Mouse (Mus musculus) lung, embryonic 14.5 days (tissue): ENCODE measurements around the gene Mettl7a3. TPM values are rescaled to one million over a fixed set of nuclear protein-coding genes. Genes with fewer than 3 reads are reported as not detected.
"Not testable (repeated sequence)": the region's sequence is repeated elsewhere in the genome, so short reads cannot be mapped to it uniquely, and the experiment has no call there.

Experiments
- ATAC-seq: fragments of 200-750 bp; cut with Nextera tagmentation; 2 replicates; pipeline ENCODE4 v1.8.0; 2017; ENCODE audit warnings: mild to moderate bottlenecking, moderate TSS enrichment, moderate library complexity; ENCODE audit not compliant: insufficient read depth
- DNase-seq: peaks from one replicate; pipeline ENCODE4 v3.0.0-alpha.2; 2015
- H3K27ac ChIP-seq: fragments of 300-500 bp; sonication (generic); 2 replicates; pipeline ENCODE4 v1.5.1; 2014; ENCODE audit warnings: low read depth, mild to moderate bottlenecking, moderate library complexity
- H3K27me3 ChIP-seq: fragments of 300-500 bp; sonication (generic); 2 replicates; pipeline ENCODE4 v1.6.1; 2014; ENCODE audit warnings: low read length, control low read depth; ENCODE audit not compliant: insufficient read depth
- H3K36me3 ChIP-seq: fragments of 300-500 bp; sonication (generic); 2 replicates; pipeline ENCODE4 v1.6.1; 2014; ENCODE audit warnings: control low read depth; ENCODE audit not compliant: insufficient read depth
- H3K4me1 ChIP-seq: fragments of 300-500 bp; sonication (generic); 2 replicates; pipeline ENCODE4 v1.6.1; 2014; ENCODE audit warnings: antibody characterized with exemption, control low read depth; ENCODE audit not compliant: insufficient read depth
- H3K4me2 ChIP-seq: fragments of 300-500 bp; sonication (generic); 2 replicates; pipeline ENCODE4 v1.6.1; 2014; ENCODE audit warnings: mild to moderate bottlenecking
- H3K4me3 ChIP-seq: fragments of 300-500 bp; sonication (generic); 2 replicates; pipeline ENCODE4 v1.5.1; 2014; ENCODE audit warnings: low read depth, low read length
- H3K9ac ChIP-seq: fragments of 300-500 bp; sonication (generic); 2 replicates; pipeline ENCODE4 v1.6.1; 2014
- H3K9me3 ChIP-seq: fragments of 300-500 bp; sonication (generic); 2 replicates; pipeline ENCODE4 v1.6.1; 2016; ENCODE audit warnings: low read depth, low read length, control low read depth
- CTCF ChIP-seq: IDR thresholded peaks from 2 replicates; pipeline ENCODE4 v1.5.1; 2016; ENCODE audit warnings: antibody characterized with exemption, low read depth
- WGBS: fragments of 180-500 bp; shearing (Covaris S2); extraction: QIAGEN DNeasy Blood & Tissue Kit; methylation state at CpG from one replicate; pipeline ENCODE4 v1.1.7; 2014; 5-methylcytosine and 5-hydroxymethylcytosine counted together
- polyA plus RNA-seq: library from polyadenylated mRNA; unstranded; fragments of >200 nt; fragmentation: Nextera tagmentation; extraction: Ambion mirVana; gene quantifications from 2 replicates; pipeline ENCODE4 v1.2.1, GENCODE M21; 2014

The Mettl7a3 gene
- polyA plus RNA-seq, 1 experiment from 2014 or later, result not detected

DNA sequence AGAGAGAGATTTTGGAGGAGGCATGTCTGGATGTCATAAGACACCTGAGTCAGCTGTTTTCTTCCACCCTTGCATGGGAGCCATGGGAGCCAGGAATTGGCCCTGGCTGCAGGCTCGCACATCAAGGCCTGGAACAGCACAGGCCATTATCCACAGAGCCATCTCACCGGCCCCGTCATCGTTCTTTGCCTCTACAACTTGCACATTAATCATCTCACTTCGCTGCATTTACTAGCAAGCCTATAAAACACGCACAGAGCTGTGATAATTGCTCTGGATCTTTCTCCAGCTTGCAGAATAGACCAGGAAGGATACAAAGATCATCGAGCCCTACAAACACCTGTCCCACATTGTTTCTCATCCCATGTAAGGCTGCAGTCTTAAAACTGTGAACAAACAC lies 4.0 kb upstream of the Mettl7a3 start:
- 79% methylated on average over 7 of the region's 7 CpGs for WGBS
- DNase-seq (no peak), ATAC-seq (no peak)
- Histone ChIP-seq H3K9ac (no peak overlapping the region), H3K4me3 (no peak overlapping the region), H3K9me3 (no peaks in the 10 kb centered on the region), H3K27ac (no peak overlapping the region), H3K27me3 (no peaks in the 10 kb centered on the region), H3K4me2 (no peak overlapping the region), H3K36me3 (no peaks in the 10 kb centered on the region), H3K4me1 (no peaks in the 10 kb centered on the region)
- no peak for TF ChIP-seq CTCF

DNA sequence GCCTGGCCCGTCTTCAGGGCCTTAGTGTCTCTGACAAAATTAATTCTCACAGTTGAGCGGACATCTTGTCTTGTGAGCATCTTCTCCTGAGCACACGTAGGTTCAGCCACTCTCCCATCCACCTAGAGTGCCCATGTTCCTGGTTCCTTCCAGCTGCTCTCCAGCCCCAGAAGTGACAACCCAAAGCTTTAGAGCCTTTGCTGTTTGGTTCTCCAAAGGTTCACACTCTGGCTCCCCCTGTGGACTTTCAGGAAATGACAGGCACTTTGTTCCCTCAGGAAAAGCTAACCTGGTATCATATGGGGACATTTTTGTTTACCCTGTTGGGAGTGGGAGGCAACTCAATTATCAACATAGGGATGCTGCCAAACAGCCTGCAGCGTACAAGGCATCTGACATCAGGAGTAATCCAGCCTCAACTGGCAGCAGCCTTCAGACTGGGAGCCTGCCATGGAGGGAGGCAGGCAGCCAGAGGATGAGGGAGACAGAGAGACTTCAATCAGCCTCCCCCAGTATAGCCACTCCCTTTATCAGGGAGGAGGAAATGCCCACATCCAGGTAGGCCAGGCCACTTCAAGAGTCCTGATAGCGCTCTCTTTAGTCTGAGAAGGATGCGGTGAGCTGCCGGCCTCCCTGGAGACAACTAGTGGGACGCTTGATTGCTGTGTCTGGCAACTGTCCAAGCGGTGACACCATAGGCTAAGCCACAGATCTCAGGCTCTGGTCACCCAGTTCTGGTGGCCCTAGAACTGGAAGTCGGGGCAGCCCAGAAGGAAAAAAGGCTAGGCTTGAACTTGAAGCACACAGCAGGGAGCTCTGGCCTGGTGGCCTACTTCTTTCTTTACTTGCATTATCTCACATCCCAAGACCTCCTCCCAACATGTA lies 2.4 kb upstream of the Mettl7a3 start:
- not testable (repeated sequence) for H3K4me1 ChIP-seq, H3K27me3 ChIP-seq, DNase-seq, H3K4me3 ChIP-seq, H3K27ac ChIP-seq, H3K36me3 ChIP-seq, H3K9ac ChIP-seq, H3K9me3 ChIP-seq, H3K4me2 ChIP-seq
- 27% methylated on average over 2 of the region's 10 CpGs for WGBS
- peak; percentile 38; the same call in 1 of the 2 replicates for ATAC-seq

DNA sequence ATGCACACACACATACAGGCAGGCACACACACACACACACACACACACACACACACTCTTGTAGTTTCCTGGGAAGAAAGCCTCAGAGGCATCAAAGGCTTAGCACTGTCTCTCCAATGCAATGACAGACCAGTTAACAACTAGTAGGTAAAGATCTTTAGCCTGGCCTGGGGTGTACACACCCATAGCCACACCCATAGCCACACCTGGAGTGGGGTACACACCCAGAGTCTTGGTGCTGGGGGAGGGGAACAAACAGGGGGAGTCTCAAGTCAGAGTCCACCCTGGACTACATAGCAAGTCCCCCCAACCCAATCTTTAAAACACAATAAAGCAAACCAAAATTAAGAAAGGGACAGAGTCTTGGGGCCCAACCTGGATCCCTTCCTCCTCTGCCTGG lies 2.6 kb downstream of the Mettl7a3 start:
- not testable (repeated sequence) for H3K9ac ChIP-seq, H3K4me1 ChIP-seq, DNase-seq, H3K4me2 ChIP-seq, H3K27ac ChIP-seq, H3K36me3 ChIP-seq, H3K9me3 ChIP-seq, ATAC-seq, H3K4me3 ChIP-seq, H3K27me3 ChIP-seq

DNA sequence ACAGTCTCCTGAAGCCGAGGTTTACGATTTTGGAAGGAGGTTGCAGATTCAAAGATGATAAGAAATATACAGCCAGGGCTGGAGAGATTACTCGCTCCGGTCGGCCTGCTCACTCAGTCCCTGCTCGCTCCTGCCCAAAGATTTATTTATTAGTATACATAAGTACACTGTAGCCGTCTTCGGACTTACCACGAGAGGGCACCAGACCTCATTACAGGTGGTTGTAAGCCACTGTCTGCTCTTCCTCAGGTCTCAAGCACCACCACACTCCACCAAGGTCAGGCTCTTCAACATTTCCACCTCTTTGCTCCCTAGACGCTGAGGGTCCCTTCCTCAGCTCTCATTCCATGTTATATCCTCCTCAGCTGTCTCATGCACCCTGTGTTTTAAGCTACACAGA lies 3.1 kb downstream of the Mettl7a3 start:
- not testable (repeated sequence) for H3K27ac ChIP-seq, H3K4me3 ChIP-seq, ATAC-seq, H3K9ac ChIP-seq, H3K4me1 ChIP-seq, H3K4me2 ChIP-seq, H3K27me3 ChIP-seq, H3K9me3 ChIP-seq, H3K36me3 ChIP-seq
- peak; percentile 63 for DNase-seq
- peak; percentile 61 for TF ChIP-seq CTCF
- WGBS, result 19% methylated on average over 10 of the region's 10 CpGs

DNA sequence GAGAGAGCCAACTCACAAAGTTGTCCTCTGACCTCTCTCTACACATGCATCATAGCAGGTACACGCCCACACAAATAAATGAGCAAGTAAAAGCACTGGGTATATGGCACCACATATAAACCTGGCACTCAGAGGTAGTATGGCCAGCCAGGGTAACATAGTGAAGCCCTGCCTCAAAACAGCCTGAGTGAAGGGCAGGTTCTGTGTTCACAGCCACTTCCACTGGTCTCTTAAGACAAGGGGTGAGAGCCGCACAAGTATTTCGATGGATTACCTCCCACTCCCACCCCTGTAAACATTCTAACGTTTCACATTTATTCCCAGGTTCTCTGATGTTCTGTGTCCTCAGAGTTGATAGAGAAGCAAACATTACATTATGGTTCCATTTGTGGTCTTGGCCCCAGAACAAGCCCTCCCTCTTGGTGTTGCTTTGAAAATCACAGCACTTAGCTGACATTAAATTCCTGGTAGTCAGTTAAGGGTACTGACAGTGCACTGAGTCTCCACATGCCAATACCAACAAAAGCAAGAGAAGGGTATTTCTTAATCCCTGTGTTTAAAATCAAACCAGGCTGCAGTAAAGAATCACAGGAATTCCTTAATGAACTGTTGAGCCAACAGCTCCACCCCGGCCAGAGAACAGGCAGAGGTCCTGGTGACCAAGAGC lies 6.7 kb downstream of the Mettl7a3 start:
- WGBS, result 24% methylated on average over 4 of the region's 5 CpGs
- peak; percentile 11; the same call in 1 of the 2 replicates for ATAC-seq

DNA sequence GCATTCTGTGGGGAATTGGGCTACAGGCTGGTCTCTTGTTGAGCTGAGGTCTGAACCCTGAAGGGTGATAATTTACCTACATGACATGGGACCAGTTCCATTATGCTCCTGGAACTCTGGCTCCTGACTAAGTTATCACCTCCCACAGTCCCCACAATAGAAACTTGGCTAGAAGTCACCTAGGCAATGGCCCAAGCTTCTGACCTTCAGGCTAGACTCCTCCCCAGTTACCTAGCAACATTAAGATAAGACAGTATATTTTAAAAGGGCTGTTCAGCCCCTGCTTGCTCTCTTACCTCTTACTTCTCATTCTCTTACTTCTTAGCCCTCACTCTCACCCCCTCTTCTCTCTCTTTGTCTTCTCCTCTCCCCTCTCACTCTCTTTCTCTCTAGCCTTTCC lies 10.8 kb downstream of the Mettl7a3 start:
- Histone ChIP-seq H3K4me3 (no peak overlapping the region), H3K4me1 (no peaks in the 10 kb centered on the region), H3K4me2 (no peak overlapping the region), H3K27ac (no peak overlapping the region), H3K9me3 (no peaks in the 10 kb centered on the region), H3K27me3 (no peaks in the 10 kb centered on the region), H3K36me3 (no peaks in the 10 kb centered on the region), H3K9ac (no peak overlapping the region)
- DNase-seq, result no peak
- ATAC-seq, result no peak
- TF ChIP-seq CTCF, result no peak

More for the DNA sequence above, 6.7 kb downstream of the Mettl7a3 start:
- H3K4me3 ChIP-seq, H3K27me3 ChIP-seq, H3K4me1 ChIP-seq, H3K36me3 ChIP-seq, H3K9ac ChIP-seq, H3K27ac ChIP-seq, H3K9me3 ChIP-seq, DNase-seq, H3K4me2 ChIP-seq: not testable (repeated sequence)

DNA sequence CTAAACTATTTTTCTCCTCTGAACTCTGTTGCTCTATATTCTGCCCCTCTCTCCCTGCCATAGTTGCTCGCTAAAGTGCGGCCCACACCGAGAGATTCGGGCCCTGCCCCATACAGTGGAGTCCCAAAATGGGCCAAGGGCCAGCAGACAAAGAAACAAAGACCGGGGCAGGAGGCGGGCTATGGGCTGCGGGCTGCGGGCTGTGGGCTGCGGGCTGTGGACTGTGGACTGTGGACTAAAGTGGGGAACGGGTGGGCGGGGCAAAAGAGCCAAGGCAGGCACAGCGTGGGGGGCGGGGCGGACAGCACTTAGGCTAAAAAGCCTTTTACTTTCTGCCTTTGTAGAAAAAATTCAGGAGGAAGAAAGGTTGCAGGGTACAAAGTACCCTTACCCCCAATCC lies 12.0 kb downstream of the Mettl7a3 start:
- Histone ChIP-seq H3K4me3 (no peak overlapping the region), H3K9me3 (no peaks in the 10 kb centered on the region), H3K36me3 (no peaks in the 10 kb centered on the region), H3K27ac (no peak overlapping the region), H3K9ac (no peak overlapping the region), H3K4me1 (no peaks in the 10 kb centered on the region), H3K4me2 (no peak overlapping the region), H3K27me3 (no peaks in the 10 kb centered on the region)
- TF ChIP-seq CTCF, result no peak
- no peak for ATAC-seq
- no peak for DNase-seq
- 70% methylated on average over 14 of the region's 14 CpGs for WGBS
